Comparison of ENCODE assay signal across 8 mouse cellular contexts in genomic region chr7:80024521-80025390, GRCm38 (mm10). TPM values are rescaled to one million over a fixed set of nuclear protein-coding genes. Genes with fewer than 3 reads are reported as not detected.
DNase-seq lines count a peak whose midpoint lies in the region.

Gene Zfp710, plus strand, starts transcription at chr7:80024814.

- H3K4me1 ChIP-seq in hindbrain, embryonic 10.5 days (replicated peaks), result peaks cover 44% of the 10 kb centered on the region

- H3K27me3 ChIP-seq in hindbrain, embryonic 10.5 days (ENCODE audit: insufficient read depth, poor library complexity, severe bottlenecking), result no peaks in the 10 kb centered on the region

- WGBS in hindbrain, embryonic 10.5 days, result under 1% methylated on average over 42 of the region's 42 CpGs

- H3K4me3 ChIP-seq in hindbrain, embryonic 10.5 days, result peak within 1 kb of the TSS; percentile 93

- no peaks in the 10 kb centered on the region; the same call in 1 of the 2 replicates for H3K36me3 ChIP-seq in hindbrain, embryonic 10.5 days

- peak; percentile 90 for DNase-seq in Muller cell, postnatal 12 days (ENCODE audit: inconsistent ontology term)
- peak; percentile 77 to 78 for DNase-seq in cerebellum, postnatal 14 days
- DNase-seq in frontal cortex, postnatal 10 days (ENCODE audit: low spot score in 2 of 2), result peak; percentile 74 to 76
- peak; percentile 89 for DNase-seq in hindbrain, embryonic 10.5 days (ENCODE audit: low spot score)
- DNase-seq in layer of hippocampus, postnatal 14 days (ENCODE audit: low spot score in 2 of 2), result peak; percentile 68
- peak; percentile 93 for DNase-seq in lung, postnatal 25 days (ENCODE audit: low spot score)
- peak; percentile 84 for DNase-seq in ovary, postnatal 36 days (ENCODE audit: low spot score)
- peak; percentile 61 for DNase-seq in thymus, postnatal 4 days

- peak within 1 kb of the TSS; percentile 99 for H3K27ac ChIP-seq in hindbrain, embryonic 10.5 days

- H3K9me3 ChIP-seq in hindbrain, embryonic 10.5 days, result no peaks in the 10 kb centered on the region

RNA-seq across cellular contexts. Expression of gene Zfp710, which starts in this region (rescaled TPM):
- polyA plus RNA-seq in hindbrain, embryonic 10.5 days (2016; fragmentation: Nextera tagmentation; extraction: Ambion mirVana), result 37.5 and 39.3 TPM in 2 replicates
- total RNA-seq in layer of hippocampus, postnatal 14 days (2021), result 10 to 100 TPM; 17.5 to 18.0 TPM

Comparison
In these comparisons a context has a peak if more than half of its experiments do, and no peak if none do; other contexts are left out.
1. Peak in every context shown above with its lines: DNase-seq, H3K4me3 ChIP-seq and H3K27ac ChIP-seq.